Mouse (Mus musculus) liver, embryonic 14.5 days (tissue): ENCODE results near the gene Agtrap.

ENCODE experiments used
- CTCF ChIP-seq: IDR thresholded peaks from 2 replicates; pipeline ENCODE4 v1.5.1; 2016; ENCODE audit warnings: antibody characterized with exemption, low read depth, control low read depth
- EP300 ChIP-seq: IDR thresholded peaks from 2 replicates; pipeline ENCODE4 v1.6.1; 2016; ENCODE audit warnings: antibody characterized with exemption, low read depth

DNA sequence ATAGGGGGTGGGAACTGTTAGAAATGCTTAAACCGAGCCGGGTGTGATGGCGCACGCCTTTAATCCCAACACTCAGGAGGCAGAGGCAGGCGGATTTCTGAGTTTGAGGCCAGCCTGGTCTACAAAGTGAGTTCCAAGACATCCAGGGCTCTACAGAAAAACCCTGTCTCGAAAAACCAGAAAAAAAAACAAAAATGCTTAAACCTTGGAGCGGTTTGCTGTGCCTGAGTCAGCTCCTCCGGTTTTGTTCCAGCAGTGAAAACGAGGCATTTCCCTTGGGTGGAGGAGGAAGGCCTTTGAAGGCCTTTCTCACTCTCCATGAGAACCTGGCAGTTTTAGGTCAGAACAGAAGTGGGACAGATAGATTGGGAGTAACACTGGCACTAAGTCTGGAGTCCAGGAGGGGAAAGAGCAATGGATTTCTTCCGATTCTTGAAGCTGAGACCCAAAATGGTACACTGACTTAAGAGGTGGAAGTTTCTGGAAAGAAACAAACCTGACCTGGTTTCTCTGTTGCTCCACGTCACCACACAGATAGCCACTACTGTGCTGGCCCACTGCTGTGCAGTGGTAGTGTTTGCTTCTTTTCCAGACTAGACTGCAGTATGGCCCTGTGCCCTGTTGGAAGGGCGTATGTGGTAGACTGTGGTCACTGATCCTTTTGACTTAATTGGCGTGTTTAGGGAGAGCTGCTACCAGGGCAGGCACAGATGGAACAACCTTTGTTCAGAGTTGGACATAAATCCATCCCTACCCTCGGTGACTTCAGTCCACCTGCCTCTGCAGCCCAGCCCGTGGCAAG lies 47.6 kb downstream of the Agtrap start:
- TF ChIP-seq CTCF: no peak
- no peak for TF ChIP-seq EP300
